Mouse (Mus musculus): Measurements from ENCODE around the gene Tmprss7.

GRCm38 (mm10) chr16:45653934-45654332 lies 39.5 kb downstream of the Tmprss7 start, which contains the start of gene BC016579:
- TF ChIP-seq CTCF (conservative IDR thresholded peaks at IDR 0.05 in 1 of 2, IDR thresholded peaks at IDR 0.05 in 1 of 2; ENCODE audit: low read depth in 2 of 2, low read length in 2 of 2) = no peak
- TF ChIP-seq ZNF384 (IDR thresholded peaks at IDR 0.05; ENCODE audit: low read depth, low read length) = no peak
- no peak for TF ChIP-seq POLR2A (IDR thresholded peaks at IDR 0.05; ENCODE audit: low read depth, low read length)
- TF ChIP-seq UBTF (IDR thresholded peaks at IDR 0.05; ENCODE audit: low read depth, low read length) = no peak
- TF ChIP-seq ZKSCAN1 (IDR thresholded peaks at IDR 0.05; ENCODE audit: borderline replicate concordance, low read depth, low read length) = no peak
- TF ChIP-seq EP300 (IDR thresholded peaks at IDR 0.05; ENCODE audit: low read length) = no peak
- TF ChIP-seq MEF2A (IDR thresholded peaks at IDR 0.05; ENCODE audit: borderline replicate concordance, low read depth, low read length) = no peak

Measured in CH12.LX (cell line).